Mouse (Mus musculus): ENCODE measurements around the gene Lrrc1. TPM values are rescaled to one million over a fixed set of nuclear protein-coding genes. Genes with fewer than 3 reads are reported as not detected.
A peak's percentile ranks its signal among the peaks of the same experiment; 100 is the strongest.

Gene Lrrc1
- total and polyA plus RNA-seq, 2 experiments from 2014 or later: 7.4 to 19.8 TPM

- Histone ChIP-seq H3K27me3 (ENCODE audit: insufficient read depth, low read length) (no peaks in the 10 kb centered on the region), H3K4me1 (ENCODE audit: insufficient read depth, low read length) (no peaks in the 10 kb centered on the region), H3K4me3 (ENCODE audit: low read length) (no peak overlapping the region), H3K9me3 (ENCODE audit: low read length) (no peaks in the 10 kb centered on the region), H3K27ac (no peak overlapping the region), H3K9ac (replicated peaks; ENCODE audit: low read length) (no peak overlapping the region), H3K36me3 (ENCODE audit: insufficient read depth, low read length) (no peaks in the 10 kb centered on the region; the same call in 1 of the 2 replicates), H3K4me2 (ENCODE audit: low read depth, low read length) (no peak overlapping the region)
- WGBS: 84% methylated on average over 4 of the region's 4 CpGs
- DNase-seq (ENCODE audit: low spot score): no peak
- no peak for TF ChIP-seq CTCF (IDR thresholded peaks at IDR 0.05; ENCODE audit: low read depth)
- no peak for ATAC-seq
Measured at GRCm38 (mm10) chr9:77433476-77433875, 111.2 kb downstream of the Lrrc1 start.

GRCm38 (mm10) chr9:77432030-77432429 lies 112.6 kb downstream of the Lrrc1 start:
- H3K9ac ChIP-seq (replicated peaks; ENCODE audit: low read length): no peak overlapping the region
- no peaks in the 10 kb centered on the region; the same call in 1 of the 2 replicates for H3K36me3 ChIP-seq (ENCODE audit: insufficient read depth, low read length)
- H3K27ac ChIP-seq: no peak overlapping the region
- no peak overlapping the region for H3K4me2 ChIP-seq (ENCODE audit: low read depth, low read length)
- ATAC-seq (no peak), DNase-seq (ENCODE audit: low spot score) (no peak)
- no peaks in the 10 kb centered on the region for H3K9me3 ChIP-seq (ENCODE audit: low read length)
- no peak for TF ChIP-seq CTCF (IDR thresholded peaks at IDR 0.05; ENCODE audit: low read depth)
- H3K4me3 ChIP-seq (ENCODE audit: low read length): no peak overlapping the region
- 78% methylated on average over 17 of the region's 17 CpGs for WGBS
- peaks cover 5% of the 10 kb centered on the region; the same call in 1 of the 2 replicates for H3K4me1 ChIP-seq (ENCODE audit: insufficient read depth, low read length)
- no peaks in the 10 kb centered on the region for H3K27me3 ChIP-seq (ENCODE audit: insufficient read depth, low read length)

GRCm38 (mm10) chr9:77430413-77431087 lies 114.1 kb downstream of the Lrrc1 start:
- no peak for TF ChIP-seq CTCF (IDR thresholded peaks at IDR 0.05; ENCODE audit: low read depth)
- 65% methylated on average over 9 of the region's 9 CpGs for WGBS
- H3K4me3 ChIP-seq (ENCODE audit: low read length): no peak overlapping the region
- peak; percentile 31 for DNase-seq (ENCODE audit: low spot score)
- no peak overlapping the region for H3K9ac ChIP-seq (replicated peaks; ENCODE audit: low read length)
- no peak overlapping the region for H3K4me2 ChIP-seq (ENCODE audit: low read depth, low read length)
- H3K27ac ChIP-seq: no peak overlapping the region
- peak; percentile 50; the same call in 1 of the 2 replicates for ATAC-seq
- no peaks in the 10 kb centered on the region; the same call in 1 of the 2 replicates for H3K36me3 ChIP-seq (ENCODE audit: insufficient read depth, low read length)
- H3K27me3 ChIP-seq (ENCODE audit: insufficient read depth, low read length): no peaks in the 10 kb centered on the region
- H3K9me3 ChIP-seq (ENCODE audit: low read length): no peaks in the 10 kb centered on the region
- peaks cover 5% of the 10 kb centered on the region; the same call in 1 of the 2 replicates for H3K4me1 ChIP-seq (ENCODE audit: insufficient read depth, low read length)

GRCm38 (mm10) chr9:77429230-77430015 lies 115.2 kb downstream of the Lrrc1 start:
- Histone ChIP-seq H3K4me1 (ENCODE audit: insufficient read depth, low read length) (peaks cover 5% of the 10 kb centered on the region; the same call in 1 of the 2 replicates), H3K4me3 (ENCODE audit: low read length) (no peak overlapping the region), H3K9me3 (ENCODE audit: low read length) (no peaks in the 10 kb centered on the region), H3K4me2 (ENCODE audit: low read depth, low read length) (no peak overlapping the region), H3K27me3 (ENCODE audit: insufficient read depth, low read length) (no peaks in the 10 kb centered on the region), H3K36me3 (ENCODE audit: insufficient read depth, low read length) (no peaks in the 10 kb centered on the region; the same call in 1 of the 2 replicates), H3K9ac (replicated peaks; ENCODE audit: low read length) (no peak overlapping the region), H3K27ac (no peak overlapping the region)
- no peak for TF ChIP-seq CTCF (IDR thresholded peaks at IDR 0.05; ENCODE audit: low read depth)
- DNase-seq (ENCODE audit: low spot score): no peak
- no peak for ATAC-seq
- 83% methylated on average over 11 of the region's 11 CpGs for WGBS

GRCm38 (mm10) chr9:77428748-77429140 lies 115.9 kb downstream of the Lrrc1 start:
- H3K27ac ChIP-seq: no peak overlapping the region
- no peak overlapping the region for H3K9ac ChIP-seq (replicated peaks; ENCODE audit: low read length)
- no peaks in the 10 kb centered on the region for H3K27me3 ChIP-seq (ENCODE audit: insufficient read depth, low read length)
- H3K36me3 ChIP-seq (ENCODE audit: insufficient read depth, low read length): no peaks in the 10 kb centered on the region; the same call in 1 of the 2 replicates
- DNase-seq (ENCODE audit: low spot score): no peak
- H3K4me3 ChIP-seq (ENCODE audit: low read length): no peak overlapping the region
- WGBS: 92% methylated on average over 8 of the region's 8 CpGs
- no peak overlapping the region for H3K4me2 ChIP-seq (ENCODE audit: low read depth, low read length)
- no peaks in the 10 kb centered on the region for H3K9me3 ChIP-seq (ENCODE audit: low read length)
- TF ChIP-seq CTCF (IDR thresholded peaks at IDR 0.05; ENCODE audit: low read depth): no peak
- peaks cover 5% of the 10 kb centered on the region; the same call in 1 of the 2 replicates for H3K4me1 ChIP-seq (ENCODE audit: insufficient read depth, low read length)
- no peak for ATAC-seq

- no peak overlapping the region for H3K9ac ChIP-seq (replicated peaks; ENCODE audit: low read length)
- ATAC-seq (no peak), DNase-seq (ENCODE audit: low spot score) (no peak)
- no peak overlapping the region for H3K27ac ChIP-seq
- H3K27me3 ChIP-seq (ENCODE audit: insufficient read depth, low read length): no peaks in the 10 kb centered on the region
- no peaks in the 10 kb centered on the region for H3K9me3 ChIP-seq (ENCODE audit: low read length)
- no peak overlapping the region for H3K4me3 ChIP-seq (ENCODE audit: low read length)
- no peak for TF ChIP-seq CTCF (IDR thresholded peaks at IDR 0.05; ENCODE audit: low read depth)
- peak overlapping the region; percentile 39; the same call in 1 of the 2 replicates for H3K4me2 ChIP-seq (ENCODE audit: low read depth, low read length)
- H3K36me3 ChIP-seq (ENCODE audit: insufficient read depth, low read length): no peaks in the 10 kb centered on the region; the same call in 1 of the 2 replicates
- peaks cover 5% of the 10 kb centered on the region; the same call in 1 of the 2 replicates for H3K4me1 ChIP-seq (ENCODE audit: insufficient read depth, low read length)
- 50% methylated on average over 14 of the region's 14 CpGs for WGBS
Measured at GRCm38 (mm10) chr9:77428115-77428747, 116.4 kb downstream of the Lrrc1 start.
